Mouse (Mus musculus): ENCODE measurements around the gene Rnf144a.

- TF ChIP-seq CTCF (IDR thresholded peaks at IDR 0.05; ENCODE audit: borderline replicate concordance, extremely low read depth, insufficient read depth, insufficient read length) (no peak), POLR2A (IDR thresholded peaks at IDR 0.05; ENCODE audit: borderline replicate concordance, extremely low read depth, insufficient read depth, insufficient read length, poor library complexity, severe bottlenecking) (no peak)
Measured at GRCm38 (mm10) chr12:26373721-26374120, 41.3 kb downstream of the Rnf144a start.

All from brain, embryonic 14.5 days (tissue).